Mouse (Mus musculus): ENCODE measurements around the gene Rhox4g.
"Not testable (repeated sequence)": the region's sequence is repeated elsewhere in the genome, so short reads cannot be mapped to it uniquely, and the experiment has no call there.

The Rhox4g gene

DNA sequence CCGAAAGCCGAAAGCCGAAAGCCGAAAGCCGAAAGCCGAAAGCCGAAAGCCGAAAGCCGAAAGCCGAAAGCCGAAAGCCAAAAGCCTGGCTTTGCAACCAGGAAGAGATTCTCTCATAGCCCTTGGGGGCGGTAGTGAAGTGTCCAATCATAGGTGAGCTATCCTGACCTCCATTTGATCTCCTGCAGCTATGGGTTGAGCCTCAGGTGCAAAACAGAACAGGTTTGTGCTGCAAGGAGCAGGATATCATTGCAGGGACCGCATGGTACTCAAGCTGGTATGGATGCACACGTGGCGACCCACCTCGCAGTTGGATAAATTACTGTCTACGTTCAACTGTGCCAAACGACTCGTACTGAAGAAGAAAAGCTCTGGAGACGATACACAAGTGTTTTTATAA lies at the start of gene Rhox4g:
Gene Rhox4g, minus strand, starts transcription at position 101 of the 400 bp plus-strand sequence.
- not testable (repeated sequence) for DNase-seq (ENCODE audit: low spot score)

DNA sequence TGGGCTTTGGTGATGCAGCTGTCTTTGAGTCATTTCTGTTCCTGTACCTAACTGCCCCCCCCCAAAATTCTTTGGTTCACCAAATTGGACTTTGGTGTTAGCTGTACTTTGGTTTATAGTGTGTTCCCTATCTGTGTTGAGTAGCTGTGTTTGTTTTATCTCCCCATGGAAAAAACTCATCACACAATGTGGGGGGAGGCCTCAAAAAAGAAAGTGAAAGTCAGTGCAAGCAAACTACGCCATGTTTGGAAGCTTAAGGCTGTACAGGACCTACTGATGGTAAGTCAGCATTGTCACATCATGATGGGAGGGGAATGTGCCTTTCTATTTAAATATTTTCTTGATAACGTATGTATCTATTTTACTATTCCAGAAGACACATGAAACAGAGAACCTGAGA lies 41.1 kb upstream of the Rhox4g start:
- no peak for DNase-seq (ENCODE audit: low spot score)

DNA sequence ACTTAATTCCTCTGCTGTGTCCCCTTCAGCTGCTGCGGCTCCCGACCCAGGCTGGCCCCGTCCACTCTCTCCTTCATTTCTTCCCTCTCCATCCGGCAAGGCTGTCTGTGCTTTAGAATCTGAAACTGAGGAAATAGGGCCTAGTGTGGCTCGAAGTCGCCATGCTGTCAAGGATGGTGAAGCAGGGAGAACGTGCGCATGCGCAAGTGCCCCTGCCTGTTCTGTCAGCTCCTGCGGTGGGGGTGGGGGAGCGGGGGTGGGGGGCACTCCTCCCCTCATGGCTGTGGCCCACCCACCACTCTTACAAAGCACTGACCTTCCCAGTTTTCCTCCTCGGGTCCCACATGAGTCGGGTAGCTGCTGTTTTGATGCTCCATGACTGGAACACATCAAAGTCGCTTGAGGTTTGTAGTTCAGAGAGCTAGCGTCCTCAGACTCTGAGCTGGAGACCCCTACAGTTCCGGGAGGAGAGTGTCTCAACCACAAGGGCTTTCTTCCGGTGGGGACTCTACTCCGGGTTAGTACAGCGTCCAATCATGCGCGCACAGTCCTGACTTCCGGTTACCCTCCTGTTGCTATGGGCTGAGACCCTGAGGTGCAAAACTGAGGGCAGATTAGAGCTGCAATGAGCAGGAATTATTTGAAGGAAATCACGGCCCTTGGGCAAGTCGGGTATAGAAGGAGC lies 32.0 kb upstream of the Rhox4g start:
- DNase-seq (ENCODE audit: low spot score): no peak

DNA sequence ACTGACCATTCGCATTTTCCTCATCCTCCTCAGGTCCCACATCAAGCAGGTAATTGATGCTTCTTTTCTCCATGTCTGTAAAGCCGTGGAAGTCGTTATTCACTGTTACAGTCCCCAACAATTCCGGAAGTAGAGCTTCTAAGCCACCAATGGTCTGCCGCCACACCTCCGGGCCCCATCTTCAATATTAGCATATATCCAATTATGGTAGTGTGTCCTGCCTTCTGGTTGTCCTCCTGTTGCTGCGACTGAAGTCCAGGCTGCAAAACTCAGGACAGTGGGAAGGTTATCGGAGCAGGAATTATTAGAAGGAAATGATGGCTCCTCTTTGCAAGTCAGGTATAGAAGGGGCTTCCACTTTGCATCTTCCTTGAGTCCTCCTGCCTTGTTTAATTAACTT lies 22.1 kb upstream of the Rhox4g start, which contains the start of gene Rhox2h:
Gene Rhox2h, minus strand, starts transcription at position 101 of the 400 bp plus-strand sequence.
- not testable (repeated sequence) for DNase-seq (ENCODE audit: low spot score)

DNA sequence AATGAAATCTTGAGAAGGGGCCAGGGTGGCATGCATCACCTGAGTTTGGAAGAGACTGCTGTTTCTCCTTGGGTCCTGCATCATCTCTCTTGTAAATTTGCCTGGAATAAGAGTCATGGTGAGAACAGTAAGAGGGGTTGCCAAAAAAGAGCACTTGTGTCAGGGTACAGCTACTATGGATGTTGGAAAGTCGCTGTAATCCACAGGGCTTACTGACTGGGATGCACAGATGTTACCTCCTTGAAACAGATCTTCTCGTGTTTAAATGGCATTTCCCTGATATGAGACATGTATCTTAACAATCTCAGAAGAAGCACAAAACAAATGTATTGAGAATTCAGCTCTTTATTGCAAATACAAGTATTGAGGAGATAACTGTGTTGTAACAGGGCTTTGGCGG lies 17.5 kb upstream of the Rhox4g start, which contains the start of gene Rhox3h:
Gene Rhox3h, minus strand, starts transcription at position 101 of the 400 bp plus-strand sequence.
- not testable (repeated sequence) for DNase-seq (ENCODE audit: low spot score)

DNA sequence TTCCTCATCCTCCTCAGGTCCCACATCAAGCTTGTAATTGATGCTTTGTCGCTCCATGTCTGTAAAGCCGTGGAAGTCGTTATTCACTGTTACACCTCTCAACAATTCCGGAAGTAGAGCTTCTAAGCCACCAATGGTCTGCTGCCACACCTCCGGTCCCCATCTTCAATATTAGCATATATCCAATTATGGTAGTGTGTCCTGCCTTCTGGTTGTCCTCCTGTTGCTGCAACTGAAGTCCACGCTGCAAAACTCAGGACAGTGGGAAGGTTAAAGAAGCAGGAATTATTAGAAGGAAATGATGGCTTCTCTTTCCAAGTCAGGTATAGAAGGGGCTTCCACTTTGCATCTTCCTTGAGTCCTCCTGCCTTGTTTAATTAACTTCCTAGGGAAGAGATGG lies 7.8 kb downstream of the Rhox4g start, which contains the start of gene Rhox2g:
Gene Rhox2g, minus strand, starts transcription at position 101 of the 400 bp plus-strand sequence.
- not testable (repeated sequence) for DNase-seq (ENCODE audit: low spot score)

DNA sequence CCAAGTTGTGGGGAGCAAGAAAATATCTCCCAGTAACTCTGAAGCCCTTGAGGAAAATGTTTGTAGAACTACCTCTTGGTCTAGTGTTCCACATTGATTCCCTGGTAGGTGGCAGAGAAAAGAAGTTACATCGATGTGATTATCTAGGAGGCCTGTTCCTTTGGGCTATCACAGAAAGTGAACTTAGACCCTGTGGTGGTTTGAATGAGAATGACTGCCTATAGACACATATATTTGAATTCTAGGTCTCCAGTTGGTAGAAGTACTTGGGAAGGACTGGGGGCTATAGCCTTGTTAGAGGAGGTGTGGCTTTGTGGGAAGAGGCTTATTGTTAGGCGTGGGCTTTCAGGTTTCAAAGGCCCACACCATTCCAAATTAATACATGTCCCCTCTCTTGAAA lies 22.6 kb downstream of the Rhox4g start, which contains the start of gene Rhox3g:
Gene Rhox3g, minus strand, starts transcription at position 101 of the 400 bp plus-strand sequence.
- DNase-seq (ENCODE audit: low spot score): not testable (repeated sequence)

DNA sequence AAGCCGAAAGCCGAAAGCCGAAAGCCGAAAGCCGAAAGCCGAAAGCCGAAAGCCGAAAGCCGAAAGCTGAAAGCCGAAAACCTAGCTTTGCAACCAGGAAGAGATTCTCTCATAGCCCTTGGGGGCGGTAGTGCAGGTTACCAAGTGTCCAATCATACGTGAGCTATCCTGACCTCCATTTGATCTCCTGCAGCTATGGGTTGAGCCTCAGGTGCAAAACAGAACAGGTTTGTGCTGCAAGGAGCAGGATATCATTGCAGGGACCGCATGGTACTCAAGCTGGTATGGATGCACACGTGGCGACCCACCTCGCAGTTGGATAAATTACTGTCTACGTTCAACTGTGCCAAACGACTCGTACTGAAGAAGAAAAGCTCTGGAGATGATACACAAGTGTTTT lies 43.5 kb downstream of the Rhox4g start, which contains the start of gene Rhox4f:
Gene Rhox4f, minus strand, starts transcription at position 101 of the 400 bp plus-strand sequence.
- DNase-seq (ENCODE audit: low spot score): not testable (repeated sequence)
